Mouse (Mus musculus): ENCODE measurements at regions not wholly inside any gene's neighbourhood (a gene's known extent, or its start where the extent isn't known, plus 50 kb on each side); places are given as distances from the start of the nearest gene placed in this dataset.

GRCm38 (mm10) chr15:69632306-69632705, 3131.6 kb upstream of the Lrrc6 start:
- Histone ChIP-seq H3K9me3 (replicated peaks; ENCODE audit: low read length) (peaks cover 22% of the 10 kb centered on the region), H3K4me2 (ENCODE audit: insufficient read depth, low read depth, poor library complexity, severe bottlenecking) (no peak overlapping the region), H3K4me3 (replicated peaks in 1 of 3; ENCODE audit: low read depth in 2 of 3, low read length in 2 of 3, poor library complexity in 1 of 3) (no peak overlapping the region), H3K79me2 (replicated peaks; ENCODE audit: control insufficient read depth, extremely low read depth, insufficient read depth, poor library complexity, severe bottlenecking) (no peaks in the 10 kb centered on the region), H3K27me3 (replicated peaks) (no peaks in the 10 kb centered on the region), H3K27ac (ENCODE audit: insufficient read depth, low read depth) (no peak overlapping the region), H3K4me1 (ENCODE audit: control insufficient read depth in 1 of 2, insufficient read depth in 2 of 2) (no peaks in the 10 kb centered on the region), H3K36me3 (replicated peaks in 1 of 2; ENCODE audit: control insufficient read depth in 1 of 2, insufficient read depth in 1 of 2, low read length in 1 of 2) (no peaks in the 10 kb centered on the region), H3K9ac (ENCODE audit: insufficient read depth, low read depth) (no peak overlapping the region)
- in situ Hi-C loops (cut with MboI; ENCODE audit: low pct_ligation_motif_present, low pct_unique_long_range_greater_than_20kb, low sequenced_read_pairs): no loop called here
- dilution Hi-C loops (cut with MboI; ENCODE audit: extremely low pct_ligation_motif_present, extremely low pct_unique_long_range_greater_than_20kb, low sequenced_read_pairs): no loop called here
- no peak for DNase-seq (ENCODE audit: extremely low read depth)
- TF ChIP-seq NELFE (IDR thresholded peaks at IDR 0.05; ENCODE audit: low read depth, low read length) (no peak), E2F4 (IDR thresholded peaks at IDR 0.05; ENCODE audit: insufficient replicate concordance, low read depth, low read length) (no peak), MAX (IDR thresholded peaks at IDR 0.05; ENCODE audit: low read length) (no peak), TBP (conservative IDR thresholded peaks at IDR 0.05; ENCODE audit: low read depth, low read length) (no peak), HCFC1 (IDR thresholded peaks at IDR 0.05; ENCODE audit: low read depth, low read length) (no peak), ELF1 (IDR thresholded peaks at IDR 0.05; ENCODE audit: low read depth, low read length) (no peak), BHLHE40 (IDR thresholded peaks at IDR 0.05; ENCODE audit: low read depth, low read length) (no peak), USF1 (IDR thresholded peaks at IDR 0.05; ENCODE audit: low read depth, low read length) (no peak), MYC (IDR thresholded peaks at IDR 0.05; ENCODE audit: low read depth, low read length) (no peak), POLR2A (IDR thresholded peaks at IDR 0.05; ENCODE audit: low read depth, low read length) (no peak), EP300 (IDR thresholded peaks at IDR 0.05; ENCODE audit: low read length) (no peak), MAZ (IDR thresholded peaks at IDR 0.05; ENCODE audit: low read depth, low read length) (no peak), POLR2AphosphoS2 (IDR thresholded peaks at IDR 0.05; ENCODE audit: low read depth, low read length) (no peak), PAX5 (IDR thresholded peaks at IDR 0.05; ENCODE audit: low read length) (no peak), TCF12 (IDR thresholded peaks at IDR 0.05; ENCODE audit: low read depth, low read length) (no peak), ZKSCAN1 (IDR thresholded peaks at IDR 0.05; ENCODE audit: borderline replicate concordance, low read depth, low read length) (no peak), ZNF384 (IDR thresholded peaks at IDR 0.05; ENCODE audit: low read depth, low read length) (no peak), ZC3H11A (IDR thresholded peaks at IDR 0.05; ENCODE audit: low read depth, low read length) (no peak)

- peaks cover 49% of the 10 kb centered on the region for H3K9me3 ChIP-seq (replicated peaks; ENCODE audit: low read length)
- H3K36me3 ChIP-seq (replicated peaks in 1 of 2; ENCODE audit: control insufficient read depth in 1 of 2, insufficient read depth in 1 of 2, low read length in 1 of 2): no peaks in the 10 kb centered on the region
- H3K4me1 ChIP-seq (ENCODE audit: control insufficient read depth in 1 of 2, insufficient read depth in 2 of 2): no peaks in the 10 kb centered on the region
- no peaks in the 10 kb centered on the region for H3K27me3 ChIP-seq (replicated peaks)
- no peak overlapping the region for H3K9ac ChIP-seq (ENCODE audit: insufficient read depth, low read depth)
- H3K79me2 ChIP-seq (replicated peaks; ENCODE audit: control insufficient read depth, extremely low read depth, insufficient read depth, poor library complexity, severe bottlenecking): no peaks in the 10 kb centered on the region
- in situ Hi-C loops (cut with MboI; ENCODE audit: low pct_ligation_motif_present, low pct_unique_long_range_greater_than_20kb, low sequenced_read_pairs): no loop called here
- dilution Hi-C loops (cut with MboI; ENCODE audit: extremely low pct_ligation_motif_present, extremely low pct_unique_long_range_greater_than_20kb, low sequenced_read_pairs): no loop called here
- TF ChIP-seq MAFK (IDR thresholded peaks at IDR 0.05; ENCODE audit: insufficient replicate concordance, low read length): no peak
- TF ChIP-seq TCF12 (IDR thresholded peaks at IDR 0.05; ENCODE audit: low read depth, low read length): no peak
- TF ChIP-seq MXI1 (IDR thresholded peaks at IDR 0.05; ENCODE audit: low read depth, low read length): no peak
- no peak for TF ChIP-seq ZMIZ1 (IDR thresholded peaks at IDR 0.05; ENCODE audit: low read depth, low read length)
- no peak for TF ChIP-seq NRF1 (IDR thresholded peaks at IDR 0.05; ENCODE audit: low read depth, low read length)
- TF ChIP-seq MEF2A (IDR thresholded peaks at IDR 0.05; ENCODE audit: borderline replicate concordance, low read depth, low read length): no peak
- TF ChIP-seq MYC (IDR thresholded peaks at IDR 0.05; ENCODE audit: low read depth, low read length): no peak
- no peak for TF ChIP-seq KAT2A (IDR thresholded peaks at IDR 0.05; ENCODE audit: insufficient replicate concordance, low read length)
- TF ChIP-seq RAD21 (IDR thresholded peaks at IDR 0.05; ENCODE audit: low read depth, low read length): no peak
- no peak for TF ChIP-seq SIN3A (IDR thresholded peaks at IDR 0.05; ENCODE audit: low read length)
- no peak for TF ChIP-seq PAX5 (IDR thresholded peaks at IDR 0.05; ENCODE audit: low read length)
- TF ChIP-seq RCOR1 (conservative IDR thresholded peaks at IDR 0.05; ENCODE audit: low read depth, low read length): no peak
- TF ChIP-seq POLR2AphosphoS2 (IDR thresholded peaks at IDR 0.05; ENCODE audit: low read depth, low read length): no peak
- no peak for DNase-seq (ENCODE audit: extremely low read depth)
- H3K27ac ChIP-seq (ENCODE audit: insufficient read depth, low read depth): no peak overlapping the region
- no peak overlapping the region for H3K4me2 ChIP-seq (ENCODE audit: insufficient read depth, low read depth, poor library complexity, severe bottlenecking)
- H3K4me3 ChIP-seq (replicated peaks in 1 of 3; ENCODE audit: low read depth in 2 of 3, low read length in 2 of 3, poor library complexity in 1 of 3): no peak overlapping the region
Observed at GRCm38 (mm10) chr15:69617998-69618397, 3117.3 kb upstream of the Lrrc6 start.
